Mouse (Mus musculus) thymus, adult 2 months (tissue): Measurements from ENCODE around the gene Gmnn.

Source experiments
- CTCF ChIP-seq: fragments of 200-500 bp; IDR thresholded peaks from 2 replicates; pipeline ENCODE4 v1.5.1; 2012; ENCODE audit warnings: mild to moderate bottlenecking, control low read depth, low read length, moderate library complexity, borderline replicate concordance; ENCODE audit not compliant: control insufficient read depth, poor library complexity, insufficient read depth; ENCODE audit errors: extremely low read depth
- POLR2A ChIP-seq: fragments of 200-500 bp; IDR thresholded peaks from 2 replicates; pipeline ENCODE4 v1.6.1; 2012; ENCODE audit warnings: mild to moderate bottlenecking, low read length, control low read depth, moderate library complexity; ENCODE audit not compliant: control insufficient read depth, poor library complexity, insufficient read depth; ENCODE audit errors: extremely low read depth

DNA sequence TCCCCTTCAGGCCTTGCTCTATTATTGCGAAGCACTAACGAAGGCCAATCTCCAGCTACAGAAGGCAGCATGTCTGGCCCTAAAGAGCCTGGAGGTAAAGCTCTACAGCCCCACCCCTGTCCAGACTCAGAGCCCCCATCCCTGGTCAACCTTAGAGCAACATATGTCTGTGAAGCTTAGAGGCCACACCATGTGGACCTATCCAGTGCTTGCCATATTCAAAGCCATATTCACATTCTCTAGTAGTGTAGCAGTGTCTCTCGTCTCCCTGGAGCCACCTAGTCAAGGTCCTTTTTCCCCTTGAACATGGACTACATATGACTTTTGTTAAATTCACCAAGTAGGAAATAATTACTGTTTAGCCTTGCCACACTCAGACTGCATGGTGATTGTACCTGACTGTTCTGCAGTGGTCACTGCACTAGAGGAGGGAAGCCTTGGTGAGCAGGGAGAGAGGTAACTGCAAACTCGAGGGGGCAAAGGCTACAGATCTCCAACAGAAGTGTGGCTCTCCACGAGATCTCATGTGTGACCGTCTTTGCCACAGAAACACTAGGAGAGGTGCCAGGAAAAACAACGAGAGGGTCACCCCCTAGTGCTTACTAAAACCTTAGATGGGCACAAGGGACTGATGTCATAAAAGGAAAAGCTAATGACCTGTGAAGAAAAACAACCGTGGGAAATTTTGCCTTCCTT lies 37.9 kb downstream of the Gmnn start:
- TF ChIP-seq CTCF (no peak), POLR2A (no peak)
